In genomic region chr2:154638521-154638920, GRCm38 (mm10) we compare ENCODE assay signal across 26 mouse cellular contexts. TPM values are rescaled to one million over a fixed set of nuclear protein-coding genes. Genes with fewer than 3 reads are reported as not detected.
DNase-seq lines count a peak whose midpoint lies in the region; ATAC-seq and TF ChIP-seq lines count a peak whose summit lies in the region.
"Had no signal": no experiment of that assay in that cellular context is flagged by ENCODE, and none has a peak within 500 bp of the region (broad histone marks: within the 10 kb centered on the region; RNA-seq: fewer than 3 reads in every experiment).

No protein-coding gene starts in this region.

- no peak overlapping the region for H3K4me2 ChIP-seq in liver, embryonic 12.5 days
- H3K4me2 ChIP-seq: heart, embryonic 12.5 days; hindbrain, embryonic 12.5 days; limb, embryonic 13.5 days; midbrain, embryonic 15.5 days; neural tube, embryonic 15.5 days had no signal

- peaks cover 8% of the 10 kb centered on the region for H3K9me3 ChIP-seq in liver, embryonic 12.5 days (replicated peaks)
- H3K9me3 ChIP-seq in E14TG2a.4 (ENCODE audit: low read length) = no peaks in the 10 kb centered on the region
- H3K9me3 ChIP-seq: midbrain, embryonic 15.5 days; neural tube, embryonic 15.5 days had no signal

- peaks cover 6% of the 10 kb centered on the region; the same call in 1 of the 2 replicates for H3K36me3 ChIP-seq in liver, adult 2 months (ENCODE audit: control insufficient read depth, insufficient read depth, low read length)
- H3K36me3 ChIP-seq in liver, embryonic 12.5 days = peaks cover 69% of the 10 kb centered on the region
- H3K36me3 ChIP-seq in E14TG2a.4 (ENCODE audit: insufficient read depth, low read length) = peaks cover 82% of the 10 kb centered on the region

- DNase-seq in liver, adult 2 months (ENCODE audit: extremely low read depth, low read depth, low spot score) = no peak
- DNase-seq in 416B (ENCODE audit: low read depth) = peak; percentile 17
- DNase-seq in adrenal gland, postnatal 25 days = no peak
- no peak for DNase-seq in spleen, postnatal 36 days (ENCODE audit: low spot score in 2 of 2)
- DNase-seq: adrenal gland, adult 8-10 months; cerebellum, adult 9-11 months; gastrocnemius, adult 2 months; heart, postnatal 14 days; kidney, postnatal 4 days; spleen, adult 18-20 months had no signal

- H3K27me3 ChIP-seq in liver, adult 2 months (ENCODE audit: control insufficient read depth, insufficient read depth, low read length) = no peaks in the 10 kb centered on the region
- H3K27me3 ChIP-seq in liver, embryonic 12.5 days (replicated peaks) = no peaks in the 10 kb centered on the region
- H3K27me3 ChIP-seq in E14TG2a.4 (ENCODE audit: insufficient read depth, low read length) = no peaks in the 10 kb centered on the region
- H3K27me3 ChIP-seq: heart, embryonic 12.5 days; hindbrain, embryonic 12.5 days; limb, embryonic 13.5 days; megakaryocyte, embryonic 14.5 days; midbrain, embryonic 15.5 days; neural tube, embryonic 15.5 days had no signal

- 99% methylated on average over 3 of the region's 3 CpGs for whole genome bisulfite sequencing in liver, adult 2 months
- WGBS in liver, embryonic 12.5 days (ENCODE audit: insufficient replicate concordance) = 90% methylated on average over 3 of the region's 3 CpGs

- H3K79me2 ChIP-seq in liver, adult 2 months (ENCODE audit: control insufficient read depth, insufficient read depth, low read length) = no peaks in the 10 kb centered on the region

- ATAC-seq in liver, embryonic 12.5 days = no peak
- ATAC-seq: midbrain, embryonic 15.5 days had no signal

- no peak for TF ChIP-seq POLR2A in liver, adult 2 months (IDR thresholded peaks at IDR 0.05; ENCODE audit: extremely low read depth, insufficient read depth, low read length)
- TF ChIP-seq POLR2A in cortical plate, adult 2 months (IDR thresholded peaks at IDR 0.05; ENCODE audit: extremely low read depth, insufficient read depth, low read length) = no peak

- no peaks in the 10 kb centered on the region for H3K4me1 ChIP-seq in liver, adult 2 months (ENCODE audit: control insufficient read depth, insufficient read depth, low read length)
- peaks cover 41% of the 10 kb centered on the region for H3K4me1 ChIP-seq in liver, embryonic 12.5 days
- H3K4me1 ChIP-seq in E14TG2a.4 (replicated peaks; ENCODE audit: low read depth, low read length) = no peaks in the 10 kb centered on the region
- H3K4me1 ChIP-seq in cortical plate, adult 2 months (ENCODE audit: control insufficient read depth, insufficient read depth, low read length) = no peaks in the 10 kb centered on the region
- H3K4me1 ChIP-seq: hindbrain, embryonic 12.5 days; limb, embryonic 13.5 days; megakaryocyte, embryonic 14.5 days; midbrain, embryonic 15.5 days; neural tube, embryonic 15.5 days had no signal

- no peak overlapping the region for H3K9ac ChIP-seq in liver, adult 2 months (ENCODE audit: low read depth, low read length)
- no peak overlapping the region for H3K9ac ChIP-seq in liver, embryonic 12.5 days
- H3K9ac ChIP-seq: heart, embryonic 12.5 days; hindbrain, embryonic 12.5 days; limb, embryonic 13.5 days; midbrain, embryonic 15.5 days; neural tube, embryonic 15.5 days had no signal

- 0 out of 2 replicates have a peak, but pooled peaks have one; percentile 7 for TF ChIP-seq CTCF in liver, adult 2 months (IDR thresholded peaks at IDR 0.05; ENCODE audit: low read depth, low read length)
- TF ChIP-seq CTCF in E14TG2a.4 (conservative IDR thresholded peaks at IDR 0.05; ENCODE audit: low read length) = peak; percentile 64
- TF ChIP-seq CTCF in cortical plate, adult 2 months (IDR thresholded peaks at IDR 0.05; ENCODE audit: extremely low read depth, insufficient read depth, low read length) = 0 out of 2 replicates have a peak, but pooled peaks have one; percentile 3

- H3K4me3 ChIP-seq in liver, adult 2 months (ENCODE audit: insufficient read depth, low read depth, low read length) = no peak overlapping the region
- no peak overlapping the region for H3K4me3 ChIP-seq in liver, embryonic 12.5 days
- H3K4me3 ChIP-seq in E14TG2a.4 (replicated peaks; ENCODE audit: low read length) = no peak overlapping the region
- no peak overlapping the region for H3K4me3 ChIP-seq in cortical plate, adult 2 months (ENCODE audit: insufficient read depth, low read length)
- H3K4me3 ChIP-seq: gastrocnemius, adult 2 months; heart, embryonic 12.5 days; hindbrain, embryonic 12.5 days; limb, embryonic 13.5 days; midbrain, embryonic 15.5 days; myocyte; neural tube, embryonic 15.5 days had no signal

- H3K27ac ChIP-seq in liver, adult 2 months (replicated peaks; ENCODE audit: insufficient read depth, low read depth, low read length) = no peak overlapping the region
- H3K27ac ChIP-seq in liver, embryonic 12.5 days = no peak overlapping the region
- no peak overlapping the region for H3K27ac ChIP-seq in cortical plate, adult 2 months (ENCODE audit: insufficient read depth, low read length)
- H3K27ac ChIP-seq: gastrocnemius, adult 2 months; hindbrain, embryonic 12.5 days; limb, embryonic 13.5 days; midbrain, embryonic 15.5 days; neural tube, embryonic 15.5 days had no signal

RNA-seq across cellular contexts. Expression of gene Chmp4b, which starts 13.0 kb away (rescaled TPM):
- total RNA-seq in liver, adult 2 months (2014; rRNA removed) = 54.4 and 57.7 TPM in 2 replicates
- 37.6 and 37.8 TPM in 2 replicates for polyA plus RNA-seq in liver, adult 2 months (2012; rRNA removed)
- 17.6 and 18.2 TPM in 2 replicates for polyA plus RNA-seq in liver, embryonic 12.5 days (2016; fragmentation: Nextera tagmentation; extraction: Ambion mirVana)
- 297 and 298 TPM in 2 replicates for polyA plus RNA-seq in cortical plate, adult 2 months (2012; rRNA removed)
- total RNA-seq in adrenal gland, postnatal 25 days (2021) = 221 and 247 TPM in 2 replicates

RNA-seq across cellular contexts. Expression of gene 4930519P11Rik, which starts 25.3 kb away (rescaled TPM):
- total RNA-seq in liver, adult 2 months (2014; rRNA removed) = not detected in 2 replicates
- polyA plus RNA-seq in liver, adult 2 months (2012; rRNA removed) = 0.37 TPM in 1 of 2 replicates, not detected in the other
- polyA plus RNA-seq in liver, embryonic 12.5 days (2016; fragmentation: Nextera tagmentation; extraction: Ambion mirVana) = 0.45 TPM in 1 of 2 replicates, not detected in the other
- 0.26 TPM in 1 of 2 replicates, not detected in the other for polyA plus RNA-seq in cortical plate, adult 2 months (2012; rRNA removed)
- 1.2 TPM in 1 of 2 replicates, not detected in the other for total RNA-seq in adrenal gland, postnatal 25 days (2021)
- total RNA-seq: gastrocnemius, adult 2 months; heart, postnatal 14 days; layer of hippocampus, postnatal 14 days; left cerebral cortex, postnatal 14 days had no signal
- polyA plus RNA-seq: embryonic facial prominence, embryonic 14.5 days; hindbrain, embryonic 12.5 days; intestine, embryonic 14.5 days; lung, embryonic 16.5 days; stomach, embryonic 14.5 days had no signal

RNA-seq across cellular contexts. Expression of gene Zfp341, which starts 25.4 kb away (rescaled TPM):
- 0.18 and 1.0 TPM in 2 replicates for total RNA-seq in liver, adult 2 months (2014; rRNA removed)
- 3.2 TPM in 2 replicates for polyA plus RNA-seq in liver, adult 2 months (2012; rRNA removed)
- 2.2 TPM in 2 replicates for polyA plus RNA-seq in liver, embryonic 12.5 days (2016; fragmentation: Nextera tagmentation; extraction: Ambion mirVana)
- polyA plus RNA-seq in cortical plate, adult 2 months (2012; rRNA removed) = 11.4 and 11.7 TPM in 2 replicates
- 3.3 and 3.6 TPM in 2 replicates for total RNA-seq in adrenal gland, postnatal 25 days (2021)

RNA-seq across cellular contexts. Expression of gene Pxmp4, which starts 35.0 kb away (rescaled TPM):
- 39.9 and 51.1 TPM in 2 replicates for total RNA-seq in liver, adult 2 months (2014; rRNA removed)
- polyA plus RNA-seq in liver, adult 2 months (2012; rRNA removed) = 127 and 134 TPM in 2 replicates
- 24.5 and 26.1 TPM in 2 replicates for polyA plus RNA-seq in liver, embryonic 12.5 days (2016; fragmentation: Nextera tagmentation; extraction: Ambion mirVana)
- 20.9 and 21.5 TPM in 2 replicates for polyA plus RNA-seq in cortical plate, adult 2 months (2012; rRNA removed)
- total RNA-seq in adrenal gland, postnatal 25 days (2021) = 32.7 and 34.3 TPM in 2 replicates

Comparison
In these comparisons a context has a peak if more than half of its experiments do, and no peak if none do; other contexts are left out.
1. CTCF ChIP-seq: peak in every context shown above with its lines; median percentile 64 in E14TG2a.4; 7 in liver, adult 2 months; 3 in cortical plate, adult 2 months.